Mouse (Mus musculus): ENCODE data around the gene Atrn.

DNA sequence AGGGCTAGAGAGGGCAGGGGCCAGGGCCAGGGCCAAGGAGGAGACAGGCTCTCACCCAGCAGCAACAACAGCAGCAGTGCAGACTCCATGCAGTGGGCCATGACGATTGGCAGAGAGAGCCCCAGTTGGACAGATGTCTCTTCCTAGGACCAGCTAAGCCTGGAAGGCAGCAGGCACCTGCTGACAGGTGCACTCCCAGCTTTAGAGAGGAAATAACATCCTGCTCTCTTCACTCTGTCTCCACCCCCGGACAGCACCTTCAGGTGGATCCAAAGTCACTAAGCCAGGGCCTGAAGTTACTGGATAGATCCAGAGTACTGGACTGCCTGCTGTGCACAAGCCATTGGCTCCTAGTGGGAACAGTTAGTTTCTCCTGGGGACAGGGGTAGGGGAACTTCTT is 136.7 kb downstream of the Atrn start, which contains the start of gene Gfra4:
- TF ChIP-seq POLR2A (IDR thresholded peaks at IDR 0.05; ENCODE audit: borderline replicate concordance, extremely low read depth, low read depth, low read length) (no peak), CTCF (IDR thresholded peaks at IDR 0.05; ENCODE audit: insufficient read depth, low read length) (no peak)

Data from lung, adult 2 months (tissue).